Mouse (Mus musculus) left cerebral cortex, adult 18-20 months (tissue): ENCODE measurements around the gene Ccdc88c. TPM values are rescaled to one million over a fixed set of nuclear protein-coding genes. Genes with fewer than 3 reads are reported as not detected.
A peak's percentile ranks its signal among the peaks of the same experiment; 100 is the strongest.

ENCODE experiments used
- DNase-seq, 2 experiments: peaks; one replicate each; pipeline ENCODE4 v3.0.0; 2021 to 2022; ENCODE audit warnings: low spot score in 2 of 2, mixed read lengths in 1 of 2
- total RNA-seq, 2 experiments: library from RNA; stranded (reverse); gene quantifications; 2 replicates each; pipeline ENCODE4 v1.2.3; 2021

The Ccdc88c gene
- total RNA-seq, 2 experiments from 2014 or later, result 19.1 to 24.0 TPM

DNA sequence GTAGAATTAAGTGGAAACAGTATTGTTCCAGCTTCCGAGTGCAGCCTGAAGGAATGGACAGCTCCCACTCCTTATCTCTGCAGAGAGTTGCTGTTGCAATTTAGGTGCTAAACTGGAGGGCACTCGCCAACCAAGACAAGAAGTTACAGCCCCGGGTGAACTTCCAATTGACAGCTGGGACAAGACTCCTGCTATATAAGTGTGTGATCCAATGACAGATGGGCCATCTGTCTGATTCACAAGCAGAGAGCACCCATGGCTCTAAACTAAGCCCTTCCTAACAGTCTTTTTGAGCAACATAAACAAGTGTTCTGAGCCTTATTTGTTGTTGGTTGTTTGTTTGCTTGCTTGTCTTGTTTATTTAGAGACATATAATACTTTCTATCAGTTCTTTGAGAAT, 132.2 kb downstream of the Ccdc88c start:
- DNase-seq, result no peak

DNA sequence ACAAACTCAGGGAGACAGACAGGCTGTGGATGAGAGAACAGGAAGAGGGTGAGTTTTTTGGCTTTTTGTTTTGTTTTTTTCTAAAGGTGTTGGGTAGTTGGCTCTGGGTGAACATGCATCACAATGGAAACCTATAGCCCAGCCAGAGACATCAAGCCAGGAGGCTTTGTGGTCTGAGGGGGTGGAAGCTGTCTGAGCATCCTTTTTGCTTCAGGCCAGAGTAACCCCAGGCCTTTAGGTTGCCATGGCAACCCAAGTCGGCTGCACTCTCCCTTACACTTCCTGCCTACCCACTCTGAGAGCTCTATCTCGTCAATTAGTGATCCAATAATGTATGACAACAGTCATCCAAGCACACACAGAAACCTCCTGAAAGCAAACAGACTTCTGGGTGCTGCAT, 133.4 kb downstream of the Ccdc88c start:
- no peak for DNase-seq

GRCm38 (mm10) chr12:100890548-100890947, 138.3 kb downstream of the Ccdc88c start:
- DNase-seq, result no peak

DNA sequence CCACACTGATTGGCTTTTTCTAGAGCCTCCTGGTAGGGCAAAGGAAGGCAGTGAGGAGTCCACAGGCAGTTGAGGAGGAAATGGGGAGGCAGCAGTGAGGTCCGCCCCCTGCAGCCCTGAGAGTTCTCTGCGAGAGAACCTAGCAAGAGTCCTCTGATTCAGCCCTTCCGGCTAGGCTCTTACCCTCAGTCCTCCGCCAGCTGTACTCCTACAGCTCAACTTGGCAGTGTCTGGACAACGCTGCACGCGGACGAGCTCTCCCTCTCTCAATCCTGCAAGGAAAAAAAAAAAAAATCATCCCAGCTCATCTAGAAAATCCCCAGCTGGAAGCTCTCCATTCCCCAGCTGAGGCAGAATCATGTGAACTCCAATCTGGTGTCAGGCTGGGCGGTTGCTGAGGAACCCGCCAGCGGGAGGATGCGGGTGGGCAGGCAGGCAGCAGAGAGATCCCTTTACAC, 141.0 kb downstream of the Ccdc88c start:
- DNase-seq, result peak; percentile 67 to 81

GRCm38 (mm10) chr12:100886877-100887276, 142.0 kb downstream of the Ccdc88c start:
- peak in 1 of 2 experiments; percentile 40 for DNase-seq

GRCm38 (mm10) chr12:100885585-100885984, 143.3 kb downstream of the Ccdc88c start:
- DNase-seq, result no peak

GRCm38 (mm10) chr12:100883168-100883567, 145.7 kb downstream of the Ccdc88c start:
- DNase-seq, result no peak

- DNase-seq, result no peak
Observed at GRCm38 (mm10) chr12:100878556-100878955, 150.3 kb downstream of the Ccdc88c start.

DNA sequence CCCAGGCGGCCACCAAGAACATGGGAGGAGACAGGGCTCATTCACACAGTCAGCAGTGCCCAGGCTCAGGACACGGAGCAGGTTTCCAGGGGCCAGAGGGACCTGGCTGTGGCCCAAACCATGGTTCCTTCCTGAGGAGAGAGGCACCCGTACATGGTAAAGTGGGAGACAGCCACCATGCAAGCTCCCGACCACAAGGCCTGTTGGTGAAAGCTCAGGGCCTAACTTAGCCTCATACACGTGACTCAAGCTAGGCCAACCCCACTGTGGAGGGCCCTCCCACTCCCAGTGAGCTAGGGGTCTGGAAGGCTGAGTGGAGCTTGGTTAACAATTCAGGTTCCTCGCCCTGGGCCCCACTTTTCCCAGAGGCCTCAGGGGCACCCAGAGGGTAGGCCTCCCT, 150.9 kb downstream of the Ccdc88c start:
- DNase-seq, result no peak

- DNase-seq, result no peak
Observed at GRCm38 (mm10) chr12:100875960-100876359, 152.9 kb downstream of the Ccdc88c start.

- peak in 1 of 2 experiments; percentile 61 for DNase-seq
Observed at GRCm38 (mm10) chr12:100875553-100875952, 153.3 kb downstream of the Ccdc88c start.

DNA sequence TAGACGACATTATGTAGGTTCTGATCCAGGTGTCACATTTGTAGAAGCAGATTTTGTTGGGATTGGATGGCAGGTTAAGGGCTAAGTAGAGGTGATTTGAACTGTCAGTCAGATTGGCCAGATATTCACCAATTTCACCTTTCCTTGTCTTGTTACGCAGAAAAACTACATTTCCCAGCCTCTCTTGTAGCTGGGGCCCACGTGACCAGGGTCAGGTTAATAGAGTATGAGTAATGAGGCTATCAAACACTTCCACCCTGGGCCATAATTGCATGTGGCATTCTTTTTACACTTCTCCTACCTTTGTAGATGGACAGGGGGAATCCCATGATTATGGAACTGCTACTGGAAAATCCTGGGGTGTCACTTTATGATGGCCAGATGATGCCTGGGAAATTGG, 155.2 kb downstream of the Ccdc88c start:
- DNase-seq, result no peak

DNA sequence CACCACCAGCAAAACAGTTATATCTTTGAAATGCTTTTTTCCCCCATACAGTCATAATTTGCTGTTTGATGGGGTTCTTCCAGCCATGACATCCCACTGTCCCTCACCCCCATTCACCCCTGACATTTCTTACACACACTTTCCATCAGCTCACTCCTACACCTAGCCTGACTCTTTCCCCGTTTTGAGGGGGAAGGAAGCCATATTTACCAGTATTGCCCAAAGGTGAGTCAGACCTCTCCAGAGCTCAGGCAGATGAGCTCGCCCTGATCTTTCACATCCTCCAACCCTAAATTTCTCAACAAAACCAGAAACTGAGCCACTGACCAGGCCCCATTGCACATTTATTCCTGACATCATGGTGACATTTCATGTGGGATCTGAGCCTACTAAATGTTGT, 157.0 kb downstream of the Ccdc88c start:
- no peak for DNase-seq

GRCm38 (mm10) chr12:100871234-100871633, 157.6 kb downstream of the Ccdc88c start:
- no peak for DNase-seq

- peak in 1 of 2 experiments; percentile 26 for DNase-seq
Observed at GRCm38 (mm10) chr12:100868049-100868622, 160.7 kb downstream of the Ccdc88c start.

GRCm38 (mm10) chr12:100867097-100867496, 161.8 kb downstream of the Ccdc88c start:
- no peak for DNase-seq

DNA sequence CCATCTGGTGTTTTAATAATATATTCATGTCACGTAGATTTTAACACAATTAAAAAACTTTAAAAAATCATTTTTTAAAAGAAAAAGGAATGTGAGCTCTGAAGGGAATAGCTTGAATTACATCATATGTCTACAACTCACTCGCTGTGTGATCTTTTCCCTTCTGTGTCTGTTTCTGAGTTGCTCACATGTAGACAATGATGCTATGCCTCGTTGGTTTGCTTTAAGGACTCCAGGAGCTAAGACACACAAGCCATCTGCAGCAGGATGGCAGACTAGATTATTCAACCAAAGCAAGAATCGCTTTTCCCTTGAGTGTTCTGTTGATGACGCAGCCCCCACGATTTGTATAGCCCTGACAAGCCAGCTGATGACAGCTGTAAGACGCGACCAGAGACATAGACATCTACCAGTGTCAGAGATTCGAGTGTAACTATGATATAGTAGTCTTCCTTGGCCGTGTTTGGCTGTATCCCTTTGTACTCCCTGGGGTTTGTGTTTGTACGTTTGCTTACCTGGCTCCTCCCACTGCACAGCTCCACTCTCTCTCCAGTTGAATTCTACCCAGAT, 163.3 kb downstream of the Ccdc88c start:
- no peak for DNase-seq

DNA sequence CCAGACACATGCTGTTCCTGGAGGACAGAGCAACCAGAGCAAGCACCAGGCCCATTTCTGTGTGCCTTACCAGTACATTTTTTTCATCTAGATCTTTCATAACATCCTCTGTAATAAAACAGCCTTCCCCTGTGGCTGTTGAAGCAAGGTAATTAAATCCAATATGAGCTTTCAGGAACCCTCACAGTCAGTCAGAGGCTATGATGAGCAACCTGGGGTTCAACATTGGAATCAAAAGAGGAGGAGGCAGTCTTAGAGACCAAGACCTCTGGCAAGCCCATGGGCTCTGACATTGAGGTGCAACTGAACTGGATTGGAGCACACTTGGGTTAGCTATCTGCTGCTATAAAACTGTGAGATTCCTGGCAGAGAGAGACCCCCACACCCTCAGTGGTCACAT, 163.8 kb downstream of the Ccdc88c start:
- no peak for DNase-seq

- no peak for DNase-seq
Observed at GRCm38 (mm10) chr12:100862856-100863446, 165.9 kb downstream of the Ccdc88c start.

DNA sequence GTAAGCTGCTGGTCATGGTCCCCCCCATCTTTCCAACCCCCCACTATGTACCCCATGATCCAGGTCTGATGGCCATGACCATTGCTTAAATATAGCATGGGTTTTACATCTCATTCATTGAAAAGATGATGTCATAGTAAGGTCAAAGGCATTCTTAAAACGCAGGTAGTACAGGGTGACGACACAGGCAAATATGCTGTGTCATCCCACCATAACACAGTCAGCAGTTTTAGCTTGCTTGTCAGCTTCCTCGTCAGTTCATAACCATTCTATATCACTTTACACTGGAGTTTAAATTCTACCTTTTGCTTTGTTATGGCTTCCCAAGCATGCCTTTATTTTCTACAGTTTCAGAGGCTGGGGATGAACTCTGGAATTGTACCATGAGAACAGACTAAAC, 166.6 kb downstream of the Ccdc88c start:
- DNase-seq, result no peak
